In genomic region chr14:118782241-118782640, GRCm38 (mm10) we compare ENCODE assay signal across 10 mouse cellular contexts. TPM values are rescaled to one million over a fixed set of nuclear protein-coding genes. Genes with fewer than 3 reads are reported as not detected.
DNase-seq lines count a peak whose midpoint lies in the region; ATAC-seq and TF ChIP-seq lines count a peak whose summit lies in the region.
"Had no signal": no experiment of that assay in that cellular context is flagged by ENCODE, and none has a peak within 500 bp of the region (broad histone marks: within the 10 kb centered on the region; RNA-seq: fewer than 3 reads in every experiment).

No protein-coding gene starts in this region.

- H3K4me3 ChIP-seq in midbrain, postnatal 0 days (ENCODE audit: low read depth, low read length), result no peak overlapping the region
- no peak overlapping the region for H3K4me3 ChIP-seq in midbrain, embryonic 13.5 days (replicated peaks)
- no peak overlapping the region for H3K4me3 ChIP-seq in forebrain, embryonic 13.5 days
- H3K4me3 ChIP-seq: limb, embryonic 13.5 days had no signal

- DNase-seq in heart, adult 11 months, result peak; percentile 85
- DNase-seq in heart, postnatal 25 days (ENCODE audit: low spot score), result no peak
- DNase-seq in midbrain, postnatal 0 days (ENCODE audit: low spot score), result no peak
- peak; percentile 67 to 69 for DNase-seq in kidney, postnatal 36 days
- DNase-seq in splenic B cell, adult 2 months (ENCODE audit: low read depth, low spot score), result peak; percentile 31
- DNase-seq in lung, postnatal 14 days, result no peak
- DNase-seq: heart, postnatal 14 days had no signal

- WGBS in midbrain, postnatal 0 days, result 72% methylated on average over 3 of the region's 3 CpGs
- 75% methylated on average over 3 of the region's 3 CpGs for WGBS in midbrain, embryonic 13.5 days
- WGBS in forebrain, embryonic 13.5 days, result 71% methylated on average over 3 of the region's 3 CpGs

- H3K4me2 ChIP-seq in midbrain, postnatal 0 days (ENCODE audit: low read depth, low read length, poor library complexity, severe bottlenecking), result no peak overlapping the region
- H3K4me2 ChIP-seq in midbrain, embryonic 13.5 days (replicated peaks), result no peak overlapping the region
- no peak overlapping the region for H3K4me2 ChIP-seq in forebrain, embryonic 13.5 days
- H3K4me2 ChIP-seq: limb, embryonic 13.5 days had no signal

- H3K4me1 ChIP-seq in midbrain, postnatal 0 days (ENCODE audit: insufficient read depth, low read length), result no peaks in the 10 kb centered on the region
- 0 out of 2 replicates have a peak, but pooled peaks cover 5% of the 10 kb centered on the region for H3K4me1 ChIP-seq in midbrain, embryonic 13.5 days (replicated peaks)
- peaks cover 3% of the 10 kb centered on the region; the same call in 1 of the 2 replicates for H3K4me1 ChIP-seq in forebrain, embryonic 13.5 days
- H3K4me1 ChIP-seq: limb, embryonic 13.5 days had no signal

- H3K9me3 ChIP-seq in midbrain, postnatal 0 days (ENCODE audit: low read length), result no peaks in the 10 kb centered on the region
- H3K9me3 ChIP-seq in midbrain, embryonic 13.5 days, result no peaks in the 10 kb centered on the region
- H3K9me3 ChIP-seq in forebrain, embryonic 13.5 days (replicated peaks), result no peaks in the 10 kb centered on the region
- H3K9me3 ChIP-seq: limb, embryonic 13.5 days had no signal

- no peaks in the 10 kb centered on the region for H3K36me3 ChIP-seq in midbrain, postnatal 0 days (ENCODE audit: insufficient read depth, low read length)
- no peaks in the 10 kb centered on the region for H3K36me3 ChIP-seq in midbrain, embryonic 13.5 days
- no peaks in the 10 kb centered on the region for H3K36me3 ChIP-seq in splenic B cell, adult 2 months (ENCODE audit: control insufficient read depth, insufficient read depth, low read length, poor library complexity, severe bottlenecking)
- no peaks in the 10 kb centered on the region for H3K36me3 ChIP-seq in forebrain, embryonic 13.5 days (ENCODE audit: poor library complexity, severe bottlenecking)
- H3K36me3 ChIP-seq: limb, embryonic 13.5 days had no signal

- H3K27me3 ChIP-seq in midbrain, postnatal 0 days (ENCODE audit: insufficient read depth, low read length), result no peaks in the 10 kb centered on the region
- H3K27me3 ChIP-seq in midbrain, embryonic 13.5 days, result no peaks in the 10 kb centered on the region
- H3K27me3 ChIP-seq in splenic B cell, adult 2 months (ENCODE audit: control insufficient read depth, insufficient read depth, low read length, poor library complexity, severe bottlenecking), result no peaks in the 10 kb centered on the region
- peaks cover 5% of the 10 kb centered on the region; the same call in 1 of the 2 replicates for H3K27me3 ChIP-seq in forebrain, embryonic 13.5 days

- H3K9ac ChIP-seq in midbrain, postnatal 0 days (replicated peaks; ENCODE audit: low read length, poor library complexity, severe bottlenecking), result no peak overlapping the region
- no peak overlapping the region for H3K9ac ChIP-seq in midbrain, embryonic 13.5 days (replicated peaks)
- H3K9ac ChIP-seq in forebrain, embryonic 13.5 days, result no peak overlapping the region
- H3K9ac ChIP-seq: limb, embryonic 13.5 days had no signal

- TF ChIP-seq CTCF in midbrain, postnatal 0 days (IDR thresholded peaks at IDR 0.05), result 0 out of 2 replicates have a peak, but pooled peaks have one; percentile 9

- intact Hi-C loops in heart, postnatal 25 days (cut with DNase I), result no loop called here

- H3K27ac ChIP-seq in midbrain, postnatal 0 days (ENCODE audit: low read depth, low read length), result no peak overlapping the region
- no peak overlapping the region for H3K27ac ChIP-seq in midbrain, embryonic 13.5 days
- H3K27ac ChIP-seq in forebrain, embryonic 13.5 days, result no peak overlapping the region
- H3K27ac ChIP-seq: limb, embryonic 13.5 days had no signal

- no peak for ATAC-seq in midbrain, postnatal 0 days (ENCODE audit: low FRiP score)
- ATAC-seq in midbrain, embryonic 13.5 days, result no peak
- no peak for ATAC-seq in forebrain, embryonic 13.5 days

RNA-seq across cellular contexts. Expression of gene Cldn10, which starts 5.5 kb away (rescaled TPM):
- total RNA-seq in heart, postnatal 25 days (2021), result under 1 TPM in 1 of 2 experiments, not detected in 1; 0.22 TPM
- total RNA-seq in midbrain, postnatal 0 days (2014; rRNA removed), result 10.7 and 11.8 TPM in 2 replicates
- polyA plus RNA-seq in midbrain, postnatal 0 days (2015; fragmentation: Nextera tagmentation; extraction: Ambion mirVana), result 24.1 and 32.1 TPM in 2 replicates
- polyA plus RNA-seq in midbrain, embryonic 13.5 days (2015; fragmentation: Nextera tagmentation; extraction: Ambion mirVana), result 0.99 and 1.0 TPM in 2 replicates
- 0.57 and 0.77 TPM in 2 replicates for polyA plus RNA-seq in forebrain, embryonic 13.5 days (2015; fragmentation: Nextera tagmentation; extraction: Ambion mirVana)

Comparison
In these comparisons a context has a peak if more than half of its experiments do, and no peak if none do; other contexts are left out.
1. DNase-seq: peak in heart, adult 11 months (single experiment), kidney, postnatal 36 days (2 of 2) and splenic B cell, adult 2 months (single experiment); none in heart, postnatal 25 days (single experiment), midbrain, postnatal 0 days (single experiment) and lung, postnatal 14 days (single experiment).
2. RNA of gene Cldn10, which starts 5.5 kb away (polyA plus RNA-seq): 24.1 to 32.1 TPM in midbrain, postnatal 0 days; 0.99 to 1.0 TPM in midbrain, embryonic 13.5 days and 0.57 to 0.77 TPM in forebrain, embryonic 13.5 days; every median in the first group is over 10 times any median in the second.